Mouse (Mus musculus) forebrain, embryonic 11.5 days (tissue): ENCODE data around the gene Sgcd. TPM values are rescaled to one million over a fixed set of nuclear protein-coding genes. Genes with fewer than 3 reads are reported as not detected.

ENCODE experiments used
- ATAC-seq: fragments of 200-750 bp; cut with Nextera tagmentation; replicated peaks from 2 replicates; pipeline ENCODE4 v1.8.0; 2017; ENCODE audit warnings: moderate TSS enrichment; ENCODE audit not compliant: low FRiP score
- DNase-seq: peaks from one replicate; pipeline ENCODE4 v3.0.0-alpha.2; 2017; ENCODE audit warnings: low spot score
- H3K27ac ChIP-seq: fragments of 300-500 bp; sonication (generic); 2 replicates; pipeline ENCODE4 v1.5.1; 2014; ENCODE audit warnings: low read depth, low read length
- H3K27me3 ChIP-seq: fragments of 300-500 bp; sonication (generic); 2 replicates; pipeline ENCODE4 v1.6.1; 2014; ENCODE audit warnings: mild to moderate bottlenecking, low read length, mixed read lengths; ENCODE audit not compliant: control insufficient read depth, insufficient read depth
- H3K36me3 ChIP-seq: fragments of 300-500 bp; sonication (generic); 2 replicates; pipeline ENCODE4 v1.6.1; 2014; ENCODE audit warnings: mild to moderate bottlenecking, low read length, moderate library complexity, mixed read lengths; ENCODE audit not compliant: control insufficient read depth, insufficient read depth
- H3K4me1 ChIP-seq: fragments of 300-500 bp; sonication (generic); replicated peaks from 2 replicates; pipeline ENCODE4 v1.6.1; 2014; ENCODE audit warnings: low read length, mixed read lengths; ENCODE audit not compliant: control insufficient read depth, insufficient read depth
- H3K4me2 ChIP-seq: fragments of 300-500 bp; sonication (generic); 2 replicates; pipeline ENCODE4 v1.6.1; 2014; ENCODE audit warnings: low read depth, mild to moderate bottlenecking, low read length, moderate library complexity, mixed read lengths; ENCODE audit not compliant: severe bottlenecking
- H3K4me3 ChIP-seq: fragments of 300-500 bp; sonication (generic); 2 replicates; pipeline ENCODE4 v1.5.1; 2014; ENCODE audit warnings: low read depth, low read length
- H3K9ac ChIP-seq: fragments of 300-500 bp; sonication (generic); 2 replicates; pipeline ENCODE4 v1.6.1; 2014; ENCODE audit warnings: low read length
- H3K9me3 ChIP-seq: fragments of 300-500 bp; sonication (generic); 2 replicates; pipeline ENCODE4 v1.6.1; 2016; ENCODE audit warnings: low read length, mixed read lengths; ENCODE audit not compliant: control insufficient read depth
- WGBS: fragments of 180-500 bp; shearing (Covaris S2); extraction: QIAGEN DNeasy Blood & Tissue Kit; methylation state at CpG from one replicate; pipeline ENCODE4 v1.1.7; 2014; 5-methylcytosine and 5-hydroxymethylcytosine counted together
- polyA plus RNA-seq: library from polyadenylated mRNA; unstranded; fragments of >200 nt; fragmentation: Nextera tagmentation; extraction: Ambion mirVana; gene quantifications from 2 replicates; pipeline ENCODE4 v1.2.1, GENCODE M21; 2014

The Sgcd gene
- polyA plus RNA-seq, 1 experiment from 2014 or later: 2.3 TPM

- ATAC-seq (peak; percentile 87), DNase-seq (peak; percentile 58)
- Histone ChIP-seq H3K9me3 (no peaks in the 10 kb centered on the region), H3K27me3 (no peaks in the 10 kb centered on the region), H3K9ac (no peak overlapping the region), H3K4me2 (no peak overlapping the region), H3K4me3 (no peak overlapping the region), H3K36me3 (no peaks in the 10 kb centered on the region), H3K4me1 (no peaks in the 10 kb centered on the region), H3K27ac (no peak overlapping the region)
- WGBS: 60% methylated on average over 9 of the region's 9 CpGs
Measured at GRCm38 (mm10) chr11:47264267-47264984, 724.3 kb downstream of the Sgcd start.

- Histone ChIP-seq H3K9me3 (no peaks in the 10 kb centered on the region), H3K4me3 (no peak overlapping the region), H3K4me1 (no peaks in the 10 kb centered on the region), H3K27me3 (no peaks in the 10 kb centered on the region), H3K9ac (no peak overlapping the region), H3K4me2 (no peak overlapping the region), H3K27ac (no peak overlapping the region), H3K36me3 (no peaks in the 10 kb centered on the region)
- DNase-seq: no peak
- no peak for ATAC-seq
- 72% methylated on average over 7 of the region's 7 CpGs for WGBS
Measured at GRCm38 (mm10) chr11:47250301-47250700, 738.5 kb downstream of the Sgcd start.

GRCm38 (mm10) chr11:47248345-47248893 is 740.4 kb downstream of the Sgcd start:
- no peak overlapping the region for H3K27ac ChIP-seq
- no peaks in the 10 kb centered on the region for H3K36me3 ChIP-seq
- H3K4me2 ChIP-seq: no peak overlapping the region
- no peak overlapping the region for H3K9ac ChIP-seq
- H3K9me3 ChIP-seq: no peaks in the 10 kb centered on the region
- 72% methylated on average over 4 of the region's 4 CpGs for WGBS
- DNase-seq (no peak), ATAC-seq (peak; percentile 46; the same call in 1 of the 2 replicates)
- no peaks in the 10 kb centered on the region for H3K27me3 ChIP-seq
- no peak overlapping the region for H3K4me3 ChIP-seq
- H3K4me1 ChIP-seq: no peaks in the 10 kb centered on the region

- no peaks in the 10 kb centered on the region for H3K36me3 ChIP-seq
- peak; percentile 10; the same call in 1 of the 2 replicates for ATAC-seq
Measured at GRCm38 (mm10) chr11:47247703-47248344, 740.9 kb downstream of the Sgcd start.

GRCm38 (mm10) chr11:47242401-47242800 is 746.4 kb downstream of the Sgcd start:
- no peak for DNase-seq
- H3K9me3 ChIP-seq: no peaks in the 10 kb centered on the region
- ATAC-seq: peak; percentile 45; the same call in 1 of the 2 replicates
- H3K4me1 ChIP-seq: no peaks in the 10 kb centered on the region
- 40% methylated on average over 1 of the region's 1 CpGs for WGBS
- H3K36me3 ChIP-seq: no peaks in the 10 kb centered on the region
- no peak overlapping the region for H3K4me3 ChIP-seq
- H3K4me2 ChIP-seq: no peak overlapping the region
- H3K9ac ChIP-seq: no peak overlapping the region
- no peaks in the 10 kb centered on the region for H3K27me3 ChIP-seq
- no peak overlapping the region for H3K27ac ChIP-seq

More at GRCm38 (mm10) chr11:47247703-47248344, 740.9 kb downstream of the Sgcd start:
- Histone ChIP-seq H3K9ac (no peak overlapping the region), H3K9me3 (no peaks in the 10 kb centered on the region), H3K27ac (no peak overlapping the region), H3K27me3 (no peaks in the 10 kb centered on the region), H3K4me2 (no peak overlapping the region), H3K4me1 (no peaks in the 10 kb centered on the region), H3K4me3 (no peak overlapping the region)
- WGBS: 82% methylated on average over 8 of the region's 8 CpGs
- DNase-seq: no peak

GRCm38 (mm10) chr11:47228222-47228621 is 760.5 kb downstream of the Sgcd start:
- DNase-seq (no peak), ATAC-seq (no peak)
- no peaks in the 10 kb centered on the region for H3K4me1 ChIP-seq
- no peaks in the 10 kb centered on the region for H3K36me3 ChIP-seq
- no peak overlapping the region for H3K4me3 ChIP-seq
- H3K27me3 ChIP-seq: no peaks in the 10 kb centered on the region
- no peaks in the 10 kb centered on the region for H3K9me3 ChIP-seq
- 67% methylated on average over 1 of the region's 1 CpGs for WGBS
- H3K4me2 ChIP-seq: no peak overlapping the region
- H3K27ac ChIP-seq: no peak overlapping the region
- H3K9ac ChIP-seq: no peak overlapping the region

GRCm38 (mm10) chr11:47224148-47224547 is 764.6 kb downstream of the Sgcd start:
- no peak overlapping the region for H3K27ac ChIP-seq
- H3K9ac ChIP-seq: no peak overlapping the region
- no peaks in the 10 kb centered on the region for H3K36me3 ChIP-seq
- no peaks in the 10 kb centered on the region for H3K4me1 ChIP-seq
- 78% methylated on average over 2 of the region's 2 CpGs for WGBS
- H3K4me3 ChIP-seq: no peak overlapping the region
- DNase-seq (no peak), ATAC-seq (no peak)
- H3K4me2 ChIP-seq: no peak overlapping the region
- no peaks in the 10 kb centered on the region for H3K27me3 ChIP-seq
- H3K9me3 ChIP-seq: no peaks in the 10 kb centered on the region

GRCm38 (mm10) chr11:47211531-47211930 is 777.2 kb downstream of the Sgcd start:
- WGBS: 86% methylated on average over 8 of the region's 8 CpGs
- DNase-seq (no peak), ATAC-seq (no peak)
- Histone ChIP-seq H3K27ac (no peak overlapping the region), H3K4me2 (no peak overlapping the region), H3K27me3 (no peaks in the 10 kb centered on the region), H3K4me1 (no peaks in the 10 kb centered on the region), H3K9me3 (no peaks in the 10 kb centered on the region), H3K4me3 (no peak overlapping the region), H3K9ac (no peak overlapping the region), H3K36me3 (no peaks in the 10 kb centered on the region)
